Mouse (Mus musculus) urinary bladder, postnatal 0 days (tissue): ENCODE data around the gene Ttc22. TPM values are rescaled to one million over a fixed set of nuclear protein-coding genes. Genes with fewer than 3 reads are reported as not detected.

ENCODE experiments used
- polyA plus RNA-seq: library from polyadenylated mRNA; unstranded; fragments of >200 nt; fragmentation: Nextera tagmentation; extraction: Ambion mirVana; gene quantifications from 2 replicates; pipeline ENCODE4 v1.2.1, GENCODE M21; 2015

Ttc22 gene
- 13.1 and 15.0 TPM in 2 replicates for polyA plus RNA-seq

GRCm38 (mm10) chr4:106622030-106622493, at the start of gene Ttc22:
Gene Ttc22 (plus strand): TSS chr4:106622432.

GRCm38 (mm10) chr4:106617056-106617455, 5.2 kb upstream of the Ttc22 start, which contains the start of gene Lexm:
Gene Lexm (minus strand): TSS chr4:106617241.

GRCm38 (mm10) chr4:106650833-106651527, 28.7 kb downstream of the Ttc22 start, which contains the start of gene Pars2:
Gene Pars2 (plus strand): TSS chr4:106651069.

GRCm38 (mm10) chr4:106678442-106679118, 56.3 kb downstream of the Ttc22 start, which contains the start of gene Ttc4:
Gene Ttc4 (minus strand): TSS chr4:106678944.

Other genes starting within 250 kb of the Ttc22 start
- gene Pcsk9, start 158.1 kb upstream of the Ttc22 start, polyA plus RNA-seq, result 60.0 and 80.8 TPM in 2 replicates
- gene Bsnd, start 130.1 kb upstream of the Ttc22 start, polyA plus RNA-seq, result 0.48 and 1.1 TPM in 2 replicates
- gene Dhcr24, start 61.4 kb upstream of the Ttc22 start, polyA plus RNA-seq, result 7.1 and 12.0 TPM in 2 replicates
- 0.07 and 0.19 TPM in 2 replicates for gene Lexm, start 5.2 kb upstream of the Ttc22 start, polyA plus RNA-seq
- gene Pars2, start 28.6 kb downstream of the Ttc22 start, polyA plus RNA-seq, result 5.9 and 6.4 TPM in 2 replicates
- gene Ttc4, start 56.5 kb downstream of the Ttc22 start, polyA plus RNA-seq, result 25.7 and 29.8 TPM in 2 replicates
- gene Mroh7, start 108.5 kb downstream of the Ttc22 start, polyA plus RNA-seq, result 0.11 and 0.13 TPM in 2 replicates
- 0.54 and 0.67 TPM in 2 replicates for gene Fam151a, start 111.5 kb downstream of the Ttc22 start, polyA plus RNA-seq
- gene Acot11, start 182.6 kb downstream of the Ttc22 start, polyA plus RNA-seq, result 2.3 and 3.2 TPM in 2 replicates